Mouse (Mus musculus): ENCODE results near the gene Dapk1. TPM values are rescaled to one million over a fixed set of nuclear protein-coding genes. Genes with fewer than 3 reads are reported as not detected.

Gene Dapk1
- polyA plus RNA-seq, 1 experiment: 37.8 TPM

- Histone ChIP-seq H3K4me1 (ENCODE audit: control insufficient read depth, insufficient read depth, low read length) (no peaks in the 10 kb centered on the region), H3K27ac (ENCODE audit: insufficient read depth, low read length) (no peak overlapping the region), H3K36me3 (ENCODE audit: control insufficient read depth, insufficient read depth, low read length, poor library complexity, severe bottlenecking) (no peaks in the 10 kb centered on the region), H3K4me3 (ENCODE audit: low read depth, low read length) (no peak overlapping the region), H3K27me3 (ENCODE audit: control insufficient read depth, insufficient read depth, low read length, poor library complexity, severe bottlenecking) (no peaks in the 10 kb centered on the region), H3K9ac (ENCODE audit: low read depth, poor library complexity, severe bottlenecking) (no peak overlapping the region), H3K9me3 (replicated peaks; ENCODE audit: control insufficient read depth, insufficient read depth, low read length, poor library complexity, severe bottlenecking) (no peaks in the 10 kb centered on the region)
- TF ChIP-seq POLR2A (IDR thresholded peaks at IDR 0.05; ENCODE audit: insufficient read depth, low read length): no peak
- TF ChIP-seq EP300 (IDR thresholded peaks at IDR 0.05; ENCODE audit: insufficient read depth, low read depth, low read length): no peak
- TF ChIP-seq CTCF (IDR thresholded peaks at IDR 0.05; ENCODE audit: low read depth, low read length): no peak
Observed at GRCm38 (mm10) chr13:60646791-60647190, 45.0 kb downstream of the Dapk1 start.

GRCm38 (mm10) chr13:60648350-60648749 is 46.6 kb downstream of the Dapk1 start:
- Histone ChIP-seq H3K9ac (ENCODE audit: low read depth, poor library complexity, severe bottlenecking) (no peak overlapping the region), H3K27ac (ENCODE audit: insufficient read depth, low read length) (no peak overlapping the region), H3K9me3 (replicated peaks; ENCODE audit: control insufficient read depth, insufficient read depth, low read length, poor library complexity, severe bottlenecking) (no peaks in the 10 kb centered on the region), H3K27me3 (ENCODE audit: control insufficient read depth, insufficient read depth, low read length, poor library complexity, severe bottlenecking) (no peaks in the 10 kb centered on the region), H3K36me3 (ENCODE audit: control insufficient read depth, insufficient read depth, low read length, poor library complexity, severe bottlenecking) (no peaks in the 10 kb centered on the region), H3K4me1 (ENCODE audit: control insufficient read depth, insufficient read depth, low read length) (no peaks in the 10 kb centered on the region), H3K4me3 (ENCODE audit: low read depth, low read length) (no peak overlapping the region)
- no peak for TF ChIP-seq EP300 (IDR thresholded peaks at IDR 0.05; ENCODE audit: insufficient read depth, low read depth, low read length)
- TF ChIP-seq POLR2A (IDR thresholded peaks at IDR 0.05; ENCODE audit: insufficient read depth, low read length): no peak
- TF ChIP-seq CTCF (IDR thresholded peaks at IDR 0.05; ENCODE audit: low read depth, low read length): no peak

- H3K4me1 ChIP-seq (ENCODE audit: control insufficient read depth, insufficient read depth, low read length): no peaks in the 10 kb centered on the region
- no peak overlapping the region for H3K9ac ChIP-seq (ENCODE audit: low read depth, poor library complexity, severe bottlenecking)
- H3K27me3 ChIP-seq (ENCODE audit: control insufficient read depth, insufficient read depth, low read length, poor library complexity, severe bottlenecking): no peaks in the 10 kb centered on the region
- TF ChIP-seq CTCF (IDR thresholded peaks at IDR 0.05; ENCODE audit: low read depth, low read length): no peak
- TF ChIP-seq EP300 (IDR thresholded peaks at IDR 0.05; ENCODE audit: insufficient read depth, low read depth, low read length): no peak
- TF ChIP-seq POLR2A (IDR thresholded peaks at IDR 0.05; ENCODE audit: insufficient read depth, low read length): no peak
- H3K27ac ChIP-seq (ENCODE audit: insufficient read depth, low read length): no peak overlapping the region
- H3K4me3 ChIP-seq (ENCODE audit: low read depth, low read length): no peak overlapping the region
- no peaks in the 10 kb centered on the region for H3K9me3 ChIP-seq (replicated peaks; ENCODE audit: control insufficient read depth, insufficient read depth, low read length, poor library complexity, severe bottlenecking)
- no peaks in the 10 kb centered on the region for H3K36me3 ChIP-seq (ENCODE audit: control insufficient read depth, insufficient read depth, low read length, poor library complexity, severe bottlenecking)
Observed at GRCm38 (mm10) chr13:60650000-60650399, 48.3 kb downstream of the Dapk1 start.

GRCm38 (mm10) chr13:60654017-60654565 is 52.3 kb downstream of the Dapk1 start:
- H3K27ac ChIP-seq (ENCODE audit: insufficient read depth, low read length): no peak overlapping the region
- no peaks in the 10 kb centered on the region for H3K4me1 ChIP-seq (ENCODE audit: control insufficient read depth, insufficient read depth, low read length)
- H3K9me3 ChIP-seq (replicated peaks; ENCODE audit: control insufficient read depth, insufficient read depth, low read length, poor library complexity, severe bottlenecking): no peaks in the 10 kb centered on the region
- no peaks in the 10 kb centered on the region for H3K27me3 ChIP-seq (ENCODE audit: control insufficient read depth, insufficient read depth, low read length, poor library complexity, severe bottlenecking)
- H3K4me3 ChIP-seq (ENCODE audit: low read depth, low read length): no peak overlapping the region
- H3K36me3 ChIP-seq (ENCODE audit: control insufficient read depth, insufficient read depth, low read length, poor library complexity, severe bottlenecking): no peaks in the 10 kb centered on the region
- peak; percentile 11 for TF ChIP-seq CTCF (IDR thresholded peaks at IDR 0.05; ENCODE audit: low read depth, low read length)
- no peak for TF ChIP-seq POLR2A (IDR thresholded peaks at IDR 0.05; ENCODE audit: insufficient read depth, low read length)
- no peak overlapping the region for H3K9ac ChIP-seq (ENCODE audit: low read depth, poor library complexity, severe bottlenecking)

- H3K4me3 ChIP-seq (ENCODE audit: low read depth, low read length): no peak overlapping the region
- no peak overlapping the region for H3K9ac ChIP-seq (ENCODE audit: low read depth, poor library complexity, severe bottlenecking)
- H3K4me1 ChIP-seq (ENCODE audit: control insufficient read depth, insufficient read depth, low read length): no peaks in the 10 kb centered on the region
- H3K27ac ChIP-seq (ENCODE audit: insufficient read depth, low read length): no peak overlapping the region
- no peaks in the 10 kb centered on the region for H3K27me3 ChIP-seq (ENCODE audit: control insufficient read depth, insufficient read depth, low read length, poor library complexity, severe bottlenecking)
- H3K9me3 ChIP-seq (replicated peaks; ENCODE audit: control insufficient read depth, insufficient read depth, low read length, poor library complexity, severe bottlenecking): no peaks in the 10 kb centered on the region
- no peaks in the 10 kb centered on the region for H3K36me3 ChIP-seq (ENCODE audit: control insufficient read depth, insufficient read depth, low read length, poor library complexity, severe bottlenecking)
- TF ChIP-seq CTCF (IDR thresholded peaks at IDR 0.05; ENCODE audit: low read depth, low read length) (no peak), EP300 (IDR thresholded peaks at IDR 0.05; ENCODE audit: insufficient read depth, low read depth, low read length) (no peak)
Observed at GRCm38 (mm10) chr13:60655246-60655645, 53.5 kb downstream of the Dapk1 start.

- Histone ChIP-seq H3K9ac (ENCODE audit: low read depth, poor library complexity, severe bottlenecking) (no peak overlapping the region), H3K4me1 (ENCODE audit: control insufficient read depth, insufficient read depth, low read length) (no peaks in the 10 kb centered on the region), H3K4me3 (ENCODE audit: low read depth, low read length) (no peak overlapping the region), H3K9me3 (replicated peaks; ENCODE audit: control insufficient read depth, insufficient read depth, low read length, poor library complexity, severe bottlenecking) (no peaks in the 10 kb centered on the region), H3K27me3 (ENCODE audit: control insufficient read depth, insufficient read depth, low read length, poor library complexity, severe bottlenecking) (no peaks in the 10 kb centered on the region), H3K27ac (ENCODE audit: insufficient read depth, low read length) (no peak overlapping the region), H3K36me3 (ENCODE audit: control insufficient read depth, insufficient read depth, low read length, poor library complexity, severe bottlenecking) (no peaks in the 10 kb centered on the region)
- TF ChIP-seq EP300 (IDR thresholded peaks at IDR 0.05; ENCODE audit: insufficient read depth, low read depth, low read length) (no peak), CTCF (IDR thresholded peaks at IDR 0.05; ENCODE audit: low read depth, low read length) (no peak), POLR2A (IDR thresholded peaks at IDR 0.05; ENCODE audit: insufficient read depth, low read length) (no peak)
Observed at GRCm38 (mm10) chr13:60659600-60659999, 57.9 kb downstream of the Dapk1 start.

All from ES-Bruce4 (cell line).